Mouse (Mus musculus): ENCODE results near the gene Grap. TPM values are rescaled to one million over a fixed set of nuclear protein-coding genes. Genes with fewer than 3 reads are reported as not detected.

Gene Grap
- total RNA-seq, 2 experiments from 2014 or later: 12.1 to 13.5 TPM

GRCm38 (mm10) chr11:61656148-61656850 is 3.2 kb downstream of the Grap start:
- DNase-seq: no peak

GRCm38 (mm10) chr11:61657432-61657831 is 4.4 kb downstream of the Grap start:
- DNase-seq: no peak

GRCm38 (mm10) chr11:61658360-61658922 is 5.4 kb downstream of the Grap start:
- DNase-seq: no peak

- DNase-seq: peak; percentile 41 to 67
Observed at GRCm38 (mm10) chr11:61659011-61659858, 6.2 kb downstream of the Grap start.

GRCm38 (mm10) chr11:61660001-61660400 is 6.9 kb downstream of the Grap start:
- DNase-seq: no peak

- no peak for DNase-seq
Observed at GRCm38 (mm10) chr11:61660806-61661392, 7.8 kb downstream of the Grap start.

- no peak for DNase-seq
Observed at GRCm38 (mm10) chr11:61662189-61662588, 9.1 kb downstream of the Grap start.

GRCm38 (mm10) chr11:61665401-61665800 is 12.3 kb downstream of the Grap start:
- no peak for DNase-seq

GRCm38 (mm10) chr11:61665991-61666799 is 13.1 kb downstream of the Grap start:
- DNase-seq: peak; percentile 42 to 62

- DNase-seq: no peak
Observed at GRCm38 (mm10) chr11:61667248-61667647, 14.2 kb downstream of the Grap start.

- DNase-seq: no peak
Observed at GRCm38 (mm10) chr11:61667782-61668181, 14.7 kb downstream of the Grap start.

GRCm38 (mm10) chr11:61669492-61670490 is 16.7 kb downstream of the Grap start:
- DNase-seq: no peak

- no peak for DNase-seq
Observed at GRCm38 (mm10) chr11:61671781-61672383, 18.8 kb downstream of the Grap start.

- peak in 1 of 2 experiments; percentile 46 for DNase-seq
Observed at GRCm38 (mm10) chr11:61673686-61674085, 20.6 kb downstream of the Grap start.

GRCm38 (mm10) chr11:61674151-61674838 is 21.2 kb downstream of the Grap start:
- no peak for DNase-seq

- DNase-seq: no peak
Observed at GRCm38 (mm10) chr11:61674839-61675159, 21.7 kb downstream of the Grap start.

GRCm38 (mm10) chr11:61675332-61675731 is 22.3 kb downstream of the Grap start:
- DNase-seq: no peak

- DNase-seq: no peak
Observed at GRCm38 (mm10) chr11:61676216-61676854, 23.3 kb downstream of the Grap start.

- no peak for DNase-seq
Observed at GRCm38 (mm10) chr11:61677709-61678108, 24.6 kb downstream of the Grap start.

All from heart, adult 18-20 months (tissue).